Mouse (Mus musculus): ENCODE measurements around the gene Tgfbr2. TPM values are rescaled to one million over a fixed set of nuclear protein-coding genes. Genes with fewer than 3 reads are reported as not detected.

The Tgfbr2 gene
- polyA plus RNA-seq, 1 experiment from 2014 or later, result 31.2 TPM

GRCm38 (mm10) chr9:116108729-116109128 is 66.4 kb downstream of the Tgfbr2 start:
- TF ChIP-seq CTCF (IDR thresholded peaks at IDR 0.05; ENCODE audit: low read depth), result no peak
- Histone ChIP-seq H3K4me3 (replicated peaks; ENCODE audit: low read depth, low read length) (no peak overlapping the region), H3K36me3 (ENCODE audit: insufficient read depth, low read length) (peaks cover 48% of the 10 kb centered on the region), H3K9me3 (replicated peaks; ENCODE audit: low read length) (no peaks in the 10 kb centered on the region), H3K27me3 (ENCODE audit: insufficient read depth, low read length) (no peaks in the 10 kb centered on the region), H3K4me1 (replicated peaks; ENCODE audit: insufficient read depth, low read length) (no peaks in the 10 kb centered on the region), H3K9ac (ENCODE audit: low read depth, low read length) (no peak overlapping the region), H3K4me2 (ENCODE audit: low read length) (no peak overlapping the region), H3K27ac (no peak overlapping the region)
- ATAC-seq (replicated peaks; ENCODE audit: low FRiP score, low read depth) (no peak), DNase-seq (ENCODE audit: low spot score) (peak; percentile 35)
- 74% methylated on average over 2 of the region's 2 CpGs for WGBS

- no peak for TF ChIP-seq CTCF (IDR thresholded peaks at IDR 0.05; ENCODE audit: low read depth)
- Histone ChIP-seq H3K9me3 (replicated peaks; ENCODE audit: low read length) (no peaks in the 10 kb centered on the region), H3K4me3 (replicated peaks; ENCODE audit: low read depth, low read length) (no peak overlapping the region), H3K27ac (no peak overlapping the region), H3K4me1 (replicated peaks; ENCODE audit: insufficient read depth, low read length) (peaks cover 2% of the 10 kb centered on the region; the same call in 1 of the 2 replicates), H3K4me2 (ENCODE audit: low read length) (no peak overlapping the region), H3K27me3 (ENCODE audit: insufficient read depth, low read length) (no peaks in the 10 kb centered on the region), H3K36me3 (ENCODE audit: insufficient read depth, low read length) (peaks cover 56% of the 10 kb centered on the region), H3K9ac (ENCODE audit: low read depth, low read length) (no peak overlapping the region)
- no peak for ATAC-seq (replicated peaks; ENCODE audit: low FRiP score, low read depth)
- WGBS, result 90% methylated on average over 17 of the region's 17 CpGs
- DNase-seq (ENCODE audit: low spot score), result no peak
These were observed 70.4 kb downstream of the Tgfbr2 start for GRCm38 (mm10) chr9:116104770-116105169.

- H3K9me3 ChIP-seq (replicated peaks; ENCODE audit: low read length), result no peaks in the 10 kb centered on the region
- H3K4me1 ChIP-seq (replicated peaks; ENCODE audit: insufficient read depth, low read length), result peaks cover 9% of the 10 kb centered on the region; the same call in 1 of the 2 replicates
- H3K27ac ChIP-seq, result no peak overlapping the region
- H3K9ac ChIP-seq (ENCODE audit: low read depth, low read length), result no peak overlapping the region
- no peak for TF ChIP-seq CTCF (IDR thresholded peaks at IDR 0.05; ENCODE audit: low read depth)
- 62% methylated on average over 11 of the region's 11 CpGs for WGBS
- H3K27me3 ChIP-seq (ENCODE audit: insufficient read depth, low read length), result no peaks in the 10 kb centered on the region
- H3K4me3 ChIP-seq (replicated peaks; ENCODE audit: low read depth, low read length), result no peak overlapping the region
- DNase-seq (ENCODE audit: low spot score), result no peak
- peaks cover 43% of the 10 kb centered on the region; the same call in 1 of the 2 replicates for H3K36me3 ChIP-seq (ENCODE audit: insufficient read depth, low read length)
- ATAC-seq (replicated peaks; ENCODE audit: low FRiP score, low read depth), result no peak
- H3K4me2 ChIP-seq (ENCODE audit: low read length), result no peak overlapping the region
These were observed 73.3 kb downstream of the Tgfbr2 start for GRCm38 (mm10) chr9:116101842-116102241.

GRCm38 (mm10) chr9:116100015-116100414 is 75.1 kb downstream of the Tgfbr2 start:
- Histone ChIP-seq H3K27me3 (ENCODE audit: insufficient read depth, low read length) (no peaks in the 10 kb centered on the region), H3K9me3 (replicated peaks; ENCODE audit: low read length) (no peaks in the 10 kb centered on the region), H3K4me1 (replicated peaks; ENCODE audit: insufficient read depth, low read length) (peaks cover 9% of the 10 kb centered on the region; the same call in 1 of the 2 replicates), H3K36me3 (ENCODE audit: insufficient read depth, low read length) (peaks cover 37% of the 10 kb centered on the region; the same call in 1 of the 2 replicates), H3K27ac (peak overlapping the region; percentile 54; the same call in 1 of the 2 replicates), H3K9ac (ENCODE audit: low read depth, low read length) (no peak overlapping the region), H3K4me2 (ENCODE audit: low read length) (no peak overlapping the region), H3K4me3 (replicated peaks; ENCODE audit: low read depth, low read length) (no peak overlapping the region)
- no peak for TF ChIP-seq CTCF (IDR thresholded peaks at IDR 0.05; ENCODE audit: low read depth)
- ATAC-seq (replicated peaks; ENCODE audit: low FRiP score, low read depth) (no peak), DNase-seq (ENCODE audit: low spot score) (no peak)
- WGBS, result 81% methylated on average over 9 of the region's 9 CpGs

- Histone ChIP-seq H3K27ac (peak overlapping the region; percentile 54; the same call in 1 of the 2 replicates), H3K9ac (ENCODE audit: low read depth, low read length) (no peak overlapping the region), H3K9me3 (replicated peaks; ENCODE audit: low read length) (no peaks in the 10 kb centered on the region), H3K4me1 (replicated peaks; ENCODE audit: insufficient read depth, low read length) (peaks cover 9% of the 10 kb centered on the region; the same call in 1 of the 2 replicates), H3K27me3 (ENCODE audit: insufficient read depth, low read length) (no peaks in the 10 kb centered on the region), H3K36me3 (ENCODE audit: insufficient read depth, low read length) (peaks cover 33% of the 10 kb centered on the region; the same call in 1 of the 2 replicates), H3K4me3 (replicated peaks; ENCODE audit: low read depth, low read length) (no peak overlapping the region), H3K4me2 (ENCODE audit: low read length) (no peak overlapping the region)
- no peak for TF ChIP-seq CTCF (IDR thresholded peaks at IDR 0.05; ENCODE audit: low read depth)
- no peak for ATAC-seq (replicated peaks; ENCODE audit: low FRiP score, low read depth)
- no peak for DNase-seq (ENCODE audit: low spot score)
- 74% methylated on average over 6 of the region's 6 CpGs for WGBS
These were observed 75.6 kb downstream of the Tgfbr2 start for GRCm38 (mm10) chr9:116099596-116099993.

GRCm38 (mm10) chr9:116098724-116099595 is 76.2 kb downstream of the Tgfbr2 start:
- H3K9ac ChIP-seq (ENCODE audit: low read depth, low read length), result no peak overlapping the region
- no peaks in the 10 kb centered on the region for H3K9me3 ChIP-seq (replicated peaks; ENCODE audit: low read length)
- no peak for TF ChIP-seq CTCF (IDR thresholded peaks at IDR 0.05; ENCODE audit: low read depth)
- peaks cover 9% of the 10 kb centered on the region; the same call in 1 of the 2 replicates for H3K4me1 ChIP-seq (replicated peaks; ENCODE audit: insufficient read depth, low read length)
- peak; percentile 41 for ATAC-seq (replicated peaks; ENCODE audit: low FRiP score, low read depth)
- 0 out of 2 replicates have a peak overlapping the region, but pooled peaks have one; percentile 54 for H3K27ac ChIP-seq
- WGBS, result 50% methylated on average over 16 of the region's 16 CpGs
- no peaks in the 10 kb centered on the region for H3K27me3 ChIP-seq (ENCODE audit: insufficient read depth, low read length)
- H3K4me3 ChIP-seq (replicated peaks; ENCODE audit: low read depth, low read length), result no peak overlapping the region
- DNase-seq (ENCODE audit: low spot score), result peak; percentile 70
- H3K4me2 ChIP-seq (ENCODE audit: low read length), result no peak overlapping the region
- H3K36me3 ChIP-seq (ENCODE audit: insufficient read depth, low read length), result peaks cover 30% of the 10 kb centered on the region; the same call in 1 of the 2 replicates

Data from kidney, postnatal 0 days (tissue).